Mouse (Mus musculus) intestine, embryonic 14.5 days (tissue): ENCODE measurements around the gene Ppt2. TPM values are rescaled to one million over a fixed set of nuclear protein-coding genes. Genes with fewer than 3 reads are reported as not detected.

Source experiments
- ATAC-seq: fragments of 200-750 bp; cut with Nextera tagmentation; replicated peaks from 2 replicates; pipeline ENCODE4 v1.8.0; 2017; ENCODE audit warnings: low read depth, moderate number of reproducible peaks, moderate TSS enrichment, moderate library complexity; ENCODE audit not compliant: low FRiP score, low TSS enrichment
- DNase-seq: peaks from one replicate; pipeline ENCODE4 v3.0.0-alpha.2; 2018; ENCODE audit warnings: low spot score
- H3K27ac ChIP-seq: fragments of 300-500 bp; sonication (generic); 2 replicates; pipeline ENCODE4 v1.5.1; 2014; ENCODE audit warnings: low read depth, mild to moderate bottlenecking, control low read depth
- H3K27me3 ChIP-seq: fragments of 300-500 bp; sonication (generic); replicated peaks from 2 replicates; pipeline ENCODE4 v1.6.1; 2014; ENCODE audit warnings: low read length, control low read depth; ENCODE audit not compliant: control insufficient read depth, insufficient read depth
- H3K36me3 ChIP-seq: fragments of 300-500 bp; sonication (generic); 2 replicates; pipeline ENCODE4 v1.6.1; 2014; ENCODE audit warnings: low read length, control low read depth; ENCODE audit not compliant: control insufficient read depth, insufficient read depth
- H3K4me1 ChIP-seq: fragments of 300-500 bp; sonication (generic); replicated peaks from 2 replicates; pipeline ENCODE4 v1.6.1; 2014; ENCODE audit warnings: low read length, control low read depth, mixed read lengths; ENCODE audit not compliant: control insufficient read depth, insufficient read depth
- H3K4me2 ChIP-seq: fragments of 300-500 bp; sonication (generic); 2 replicates; pipeline ENCODE4 v1.6.1; 2014; ENCODE audit warnings: low read length
- H3K4me3 ChIP-seq: fragments of 300-500 bp; sonication (generic); 2 replicates; pipeline ENCODE4 v1.5.1; 2014; ENCODE audit warnings: low read depth, low read length, control low read depth, mixed read lengths
- H3K9ac ChIP-seq: fragments of 300-500 bp; sonication (generic); 2 replicates; pipeline ENCODE4 v1.6.1; 2014; ENCODE audit warnings: mild to moderate bottlenecking, low read length
- H3K9me3 ChIP-seq: fragments of 300-500 bp; sonication (generic); 2 replicates; pipeline ENCODE4 v1.6.1; 2016; ENCODE audit warnings: low read length, control low read depth; ENCODE audit not compliant: control insufficient read depth
- WGBS: fragments of 180-500 bp; shearing (Covaris S2); extraction: QIAGEN DNeasy Blood & Tissue Kit; methylation state at CpG from one replicate; pipeline ENCODE4 v1.1.7; 2014; 5-methylcytosine and 5-hydroxymethylcytosine counted together
- polyA plus RNA-seq: library from polyadenylated mRNA; unstranded; fragments of >200 nt; fragmentation: Nextera tagmentation; extraction: Ambion mirVana; gene quantifications from 2 replicates; pipeline ENCODE4 v1.2.1, GENCODE M21; 2014

The Ppt2 gene
- polyA plus RNA-seq, 1 experiment from 2014 or later = 34.8 TPM

GRCm38 (mm10) chr17:34604511-34605237 is 23.6 kb downstream of the Ppt2 start:
- Histone ChIP-seq H3K4me2 (peak overlapping the region; percentile 94), H3K36me3 (peaks cover 24% of the 10 kb centered on the region), H3K9me3 (no peaks in the 10 kb centered on the region), H3K27ac (peak overlapping the region; percentile 90), H3K9ac (peak overlapping the region; percentile 86), H3K4me1 (peaks cover 33% of the 10 kb centered on the region), H3K27me3 (no peaks in the 10 kb centered on the region), H3K4me3 (peak overlapping the region; percentile 97)
- DNase-seq = no peak
- no peak; the same call in 1 of the 2 replicates for ATAC-seq
- 12% methylated on average over 24 of the region's 24 CpGs for WGBS

GRCm38 (mm10) chr17:34604061-34604508 is 24.2 kb downstream of the Ppt2 start, which contains the start of gene Agpat1:
Gene Agpat1, plus strand, starts transcription at chr17:34604262.
- Histone ChIP-seq H3K4me2 (peak within 1 kb of the TSS; percentile 94), H3K4me3 (peak within 1 kb of the TSS; percentile 97), H3K4me1 (peaks cover 33% of the 10 kb centered on the region), H3K27me3 (no peaks in the 10 kb centered on the region), H3K36me3 (peaks cover 24% of the 10 kb centered on the region), H3K9ac (peak within 1 kb of the TSS; percentile 86), H3K9me3 (no peaks in the 10 kb centered on the region), H3K27ac (peak within 1 kb of the TSS; percentile 90)
- DNase-seq (peak; percentile 98), ATAC-seq (peak; percentile 88)
- WGBS = under 1% methylated on average over 34 of the region's 35 CpGs

GRCm38 (mm10) chr17:34603375-34604060 is 24.8 kb downstream of the Ppt2 start, which contains the start of gene Rnf5:
Gene Rnf5, minus strand, starts transcription at chr17:34603690.
- H3K36me3 ChIP-seq = peaks cover 24% of the 10 kb centered on the region
- peak within 1 kb of the TSS; percentile 94 for H3K4me2 ChIP-seq
- no peaks in the 10 kb centered on the region for H3K9me3 ChIP-seq
- H3K4me1 ChIP-seq = peaks cover 35% of the 10 kb centered on the region
- peak within 1 kb of the TSS; percentile 90 for H3K27ac ChIP-seq
- peak; percentile 98 for DNase-seq
- peak within 1 kb of the TSS; percentile 86 for H3K9ac ChIP-seq
- under 1% methylated on average over 30 of the region's 30 CpGs for WGBS
- peak within 1 kb of the TSS; percentile 97 for H3K4me3 ChIP-seq
- ATAC-seq = peak; percentile 98
- no peaks in the 10 kb centered on the region for H3K27me3 ChIP-seq

GRCm38 (mm10) chr17:34601796-34602195 is 26.5 kb downstream of the Ppt2 start:
- Histone ChIP-seq H3K4me3 (no peak overlapping the region), H3K36me3 (peaks cover 19% of the 10 kb centered on the region), H3K27me3 (no peaks in the 10 kb centered on the region), H3K9me3 (no peaks in the 10 kb centered on the region), H3K27ac (no peak overlapping the region), H3K4me1 (peaks cover 38% of the 10 kb centered on the region), H3K9ac (no peak overlapping the region), H3K4me2 (no peak overlapping the region)
- 80% methylated on average over 12 of the region's 12 CpGs for WGBS
- no peak for DNase-seq
- no peak for ATAC-seq

- 76% methylated on average over 9 of the region's 9 CpGs for WGBS
- Histone ChIP-seq H3K27me3 (no peaks in the 10 kb centered on the region), H3K4me2 (no peak overlapping the region), H3K9me3 (no peaks in the 10 kb centered on the region), H3K36me3 (peaks cover 35% of the 10 kb centered on the region), H3K4me3 (no peak overlapping the region), H3K4me1 (peaks cover 31% of the 10 kb centered on the region), H3K27ac (no peak overlapping the region), H3K9ac (no peak overlapping the region)
- ATAC-seq = no peak
- DNase-seq = no peak
These were observed 28.4 kb downstream of the Ppt2 start for GRCm38 (mm10) chr17:34599891-34600290.

- ATAC-seq = no peak
These were observed 30.7 kb downstream of the Ppt2 start, which contains the start of gene Ager for GRCm38 (mm10) chr17:34597566-34598095. Gene Ager, plus strand, starts transcription at chr17:34597862.

GRCm38 (mm10) chr17:34596098-34596497 is 32.2 kb downstream of the Ppt2 start:
- WGBS = 60% methylated on average over 8 of the region's 8 CpGs
- no peaks in the 10 kb centered on the region for H3K9me3 ChIP-seq
- H3K4me1 ChIP-seq = peaks cover 34% of the 10 kb centered on the region
- H3K4me3 ChIP-seq = no peak overlapping the region
- H3K36me3 ChIP-seq = peaks cover 35% of the 10 kb centered on the region
- H3K4me2 ChIP-seq = no peak overlapping the region
- H3K9ac ChIP-seq = no peak overlapping the region
- no peak for DNase-seq
- no peaks in the 10 kb centered on the region for H3K27me3 ChIP-seq
- H3K27ac ChIP-seq = no peak overlapping the region
- no peak for ATAC-seq

More at GRCm38 (mm10) chr17:34597566-34598095, 30.7 kb downstream of the Ppt2 start, which contains the start of gene Ager:
- H3K27me3 ChIP-seq = no peaks in the 10 kb centered on the region
- H3K4me2 ChIP-seq = no peak within 1 kb of the TSS
- H3K9me3 ChIP-seq = no peaks in the 10 kb centered on the region
- no peak within 1 kb of the TSS for H3K9ac ChIP-seq
- H3K27ac ChIP-seq = no peak within 1 kb of the TSS
- peaks cover 42% of the 10 kb centered on the region for H3K36me3 ChIP-seq
- no peak within 1 kb of the TSS for H3K4me3 ChIP-seq
- DNase-seq = no peak
- 18% methylated on average over 6 of the region's 6 CpGs for WGBS
- peaks cover 36% of the 10 kb centered on the region for H3K4me1 ChIP-seq

- Histone ChIP-seq H3K4me3 (peak overlapping the region; percentile 83), H3K27me3 (no peaks in the 10 kb centered on the region), H3K36me3 (peaks cover 24% of the 10 kb centered on the region), H3K4me1 (peaks cover 56% of the 10 kb centered on the region), H3K9ac (peak overlapping the region; percentile 91), H3K9me3 (no peaks in the 10 kb centered on the region), H3K4me2 (peak overlapping the region; percentile 98), H3K27ac (peak overlapping the region; percentile 95; the same call in 1 of the 2 replicates)
- no peak for ATAC-seq
- no peak for DNase-seq
- WGBS = 32% methylated on average over 31 of the region's 34 CpGs
These were observed 34.4 kb downstream of the Ppt2 start for GRCm38 (mm10) chr17:34593752-34594525.
